Mouse (Mus musculus) intestine, embryonic 14.5 days (tissue): ENCODE data around the gene Slc29a1. TPM values are rescaled to one million over a fixed set of nuclear protein-coding genes. Genes with fewer than 3 reads are reported as not detected.

Experiments
- ATAC-seq: fragments of 200-750 bp; cut with Nextera tagmentation; replicated peaks from 2 replicates; pipeline ENCODE4 v1.8.0; 2017; ENCODE audit warnings: low read depth, moderate number of reproducible peaks, moderate TSS enrichment, moderate library complexity; ENCODE audit not compliant: low FRiP score, low TSS enrichment
- DNase-seq: peaks from one replicate; pipeline ENCODE4 v3.0.0-alpha.2; 2018; ENCODE audit warnings: low spot score
- H3K27ac ChIP-seq: fragments of 300-500 bp; sonication (generic); 2 replicates; pipeline ENCODE4 v1.5.1; 2014; ENCODE audit warnings: low read depth, mild to moderate bottlenecking, control low read depth
- H3K27me3 ChIP-seq: fragments of 300-500 bp; sonication (generic); replicated peaks from 2 replicates; pipeline ENCODE4 v1.6.1; 2014; ENCODE audit warnings: low read length, control low read depth; ENCODE audit not compliant: control insufficient read depth, insufficient read depth
- H3K36me3 ChIP-seq: fragments of 300-500 bp; sonication (generic); 2 replicates; pipeline ENCODE4 v1.6.1; 2014; ENCODE audit warnings: low read length, control low read depth; ENCODE audit not compliant: control insufficient read depth, insufficient read depth
- H3K4me1 ChIP-seq: fragments of 300-500 bp; sonication (generic); replicated peaks from 2 replicates; pipeline ENCODE4 v1.6.1; 2014; ENCODE audit warnings: low read length, control low read depth, mixed read lengths; ENCODE audit not compliant: control insufficient read depth, insufficient read depth
- H3K4me2 ChIP-seq: fragments of 300-500 bp; sonication (generic); 2 replicates; pipeline ENCODE4 v1.6.1; 2014; ENCODE audit warnings: low read length
- H3K4me3 ChIP-seq: fragments of 300-500 bp; sonication (generic); 2 replicates; pipeline ENCODE4 v1.5.1; 2014; ENCODE audit warnings: low read depth, low read length, control low read depth, mixed read lengths
- H3K9ac ChIP-seq: fragments of 300-500 bp; sonication (generic); 2 replicates; pipeline ENCODE4 v1.6.1; 2014; ENCODE audit warnings: mild to moderate bottlenecking, low read length
- H3K9me3 ChIP-seq: fragments of 300-500 bp; sonication (generic); 2 replicates; pipeline ENCODE4 v1.6.1; 2016; ENCODE audit warnings: low read length, control low read depth; ENCODE audit not compliant: control insufficient read depth
- WGBS: fragments of 180-500 bp; shearing (Covaris S2); extraction: QIAGEN DNeasy Blood & Tissue Kit; methylation state at CpG from one replicate; pipeline ENCODE4 v1.1.7; 2014; 5-methylcytosine and 5-hydroxymethylcytosine counted together
- polyA plus RNA-seq: library from polyadenylated mRNA; unstranded; fragments of >200 nt; fragmentation: Nextera tagmentation; extraction: Ambion mirVana; gene quantifications from 2 replicates; pipeline ENCODE4 v1.2.1, GENCODE M21; 2014

The Slc29a1 gene
- polyA plus RNA-seq, 1 experiment from 2014 or later, result 82.7 TPM

GRCm38 (mm10) chr17:45582715-45583355 lies 16.6 kb downstream of the Slc29a1 start:
- ATAC-seq, result no peak
- Histone ChIP-seq H3K27ac (no peak overlapping the region), H3K4me1 (peaks cover 42% of the 10 kb centered on the region), H3K4me3 (no peak overlapping the region), H3K4me2 (no peak overlapping the region), H3K36me3 (peaks cover 6% of the 10 kb centered on the region; the same call in 1 of the 2 replicates), H3K9me3 (peaks cover 4% of the 10 kb centered on the region; the same call in 1 of the 2 replicates), H3K27me3 (no peaks in the 10 kb centered on the region), H3K9ac (no peak overlapping the region)
- 63% methylated on average over 6 of the region's 6 CpGs for WGBS
- DNase-seq, result no peak

GRCm38 (mm10) chr17:45582188-45582587 lies 17.2 kb downstream of the Slc29a1 start:
- H3K9me3 ChIP-seq, result peaks cover 4% of the 10 kb centered on the region; the same call in 1 of the 2 replicates
- no peak overlapping the region for H3K27ac ChIP-seq
- DNase-seq (no peak), ATAC-seq (no peak)
- peaks cover 6% of the 10 kb centered on the region; the same call in 1 of the 2 replicates for H3K36me3 ChIP-seq
- peaks cover 42% of the 10 kb centered on the region for H3K4me1 ChIP-seq
- no peak overlapping the region for H3K4me2 ChIP-seq
- H3K27me3 ChIP-seq, result no peaks in the 10 kb centered on the region
- WGBS, result 90% methylated on average over 6 of the region's 6 CpGs
- no peak overlapping the region for H3K4me3 ChIP-seq
- no peak overlapping the region for H3K9ac ChIP-seq

DNA sequence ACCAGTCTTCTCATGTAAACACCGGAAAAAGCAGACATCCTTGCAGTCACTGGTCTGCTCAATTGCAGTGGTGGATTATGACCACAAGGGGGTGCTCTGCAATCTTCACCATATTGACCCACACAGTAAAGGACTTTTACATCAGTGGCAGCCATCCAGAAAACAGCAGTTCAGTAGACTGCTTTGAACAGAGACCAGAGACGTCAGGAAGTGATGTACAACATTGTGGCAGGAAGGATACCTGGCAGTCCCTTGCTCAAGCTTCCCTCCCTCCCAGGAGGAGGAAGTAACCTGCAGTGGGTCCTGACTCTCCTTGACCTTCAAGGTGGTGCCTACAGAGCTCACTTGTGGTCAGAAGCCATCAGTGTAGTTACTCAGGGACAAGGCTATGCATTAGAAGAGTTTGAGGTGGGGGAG lies 17.8 kb downstream of the Slc29a1 start:
- Histone ChIP-seq H3K27ac (no peak overlapping the region), H3K4me1 (peaks cover 42% of the 10 kb centered on the region), H3K27me3 (no peaks in the 10 kb centered on the region), H3K9me3 (peaks cover 4% of the 10 kb centered on the region; the same call in 1 of the 2 replicates), H3K36me3 (peaks cover 6% of the 10 kb centered on the region; the same call in 1 of the 2 replicates), H3K9ac (no peak overlapping the region), H3K4me3 (no peak overlapping the region), H3K4me2 (no peak overlapping the region)
- DNase-seq (peak; percentile 88), ATAC-seq (no peak; the same call in 1 of the 2 replicates)
- WGBS, result 8% methylated on average over 2 of the region's 2 CpGs

DNA sequence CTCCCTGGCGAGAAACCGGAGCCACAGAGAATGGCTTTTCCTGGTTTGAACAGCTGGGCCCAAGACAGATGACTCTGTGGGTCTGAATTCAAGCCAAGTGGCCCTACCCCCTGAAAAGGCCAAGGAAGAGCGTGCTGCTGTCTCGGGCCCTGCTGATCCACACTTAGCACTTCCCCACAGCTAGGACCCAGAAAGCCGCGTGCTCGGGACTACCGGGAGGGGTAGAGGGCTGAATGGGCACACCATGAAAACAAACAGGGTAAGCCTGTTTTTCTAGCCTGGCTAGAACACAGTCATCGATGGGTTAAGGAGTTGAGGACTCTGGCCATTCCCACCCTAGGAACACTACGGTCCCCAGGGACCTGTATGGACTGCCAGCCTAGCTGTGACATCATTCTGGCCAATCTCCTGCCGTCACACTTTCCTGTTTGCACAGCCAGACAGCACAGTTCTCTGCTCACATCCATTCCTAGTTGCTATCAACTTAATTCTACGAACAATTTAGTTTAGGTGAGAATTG lies 18.4 kb downstream of the Slc29a1 start:
- Histone ChIP-seq H3K27me3 (no peaks in the 10 kb centered on the region), H3K27ac (0 out of 2 replicates have a peak overlapping the region, but pooled peaks have one; percentile 43), H3K9me3 (no peaks in the 10 kb centered on the region), H3K4me2 (peak overlapping the region; percentile 3; the same call in 1 of the 2 replicates), H3K36me3 (peaks cover under 1% of the 10 kb centered on the region; the same call in 1 of the 2 replicates), H3K4me1 (peaks cover 41% of the 10 kb centered on the region), H3K4me3 (no peak overlapping the region), H3K9ac (no peak overlapping the region)
- WGBS, result 30% methylated on average over 12 of the region's 12 CpGs
- DNase-seq, result no peak
- ATAC-seq, result no peak

GRCm38 (mm10) chr17:45579554-45579953 lies 19.9 kb downstream of the Slc29a1 start:
- DNase-seq, result no peak
- no peak overlapping the region for H3K4me2 ChIP-seq
- ATAC-seq, result no peak
- no peaks in the 10 kb centered on the region for H3K27me3 ChIP-seq
- 82% methylated on average over 4 of the region's 4 CpGs for WGBS
- no peak overlapping the region for H3K4me3 ChIP-seq
- H3K9ac ChIP-seq, result no peak overlapping the region
- no peaks in the 10 kb centered on the region for H3K36me3 ChIP-seq
- no peak overlapping the region for H3K27ac ChIP-seq
- H3K9me3 ChIP-seq, result no peaks in the 10 kb centered on the region
- peaks cover 32% of the 10 kb centered on the region for H3K4me1 ChIP-seq

GRCm38 (mm10) chr17:45578843-45579242 lies 20.6 kb downstream of the Slc29a1 start:
- Histone ChIP-seq H3K27ac (no peak overlapping the region), H3K36me3 (no peaks in the 10 kb centered on the region), H3K9me3 (no peaks in the 10 kb centered on the region), H3K4me3 (no peak overlapping the region), H3K4me1 (peaks cover 28% of the 10 kb centered on the region), H3K27me3 (no peaks in the 10 kb centered on the region), H3K4me2 (no peak overlapping the region), H3K9ac (no peak overlapping the region)
- ATAC-seq (no peak), DNase-seq (no peak)
- 81% methylated on average over 7 of the region's 7 CpGs for WGBS

DNA sequence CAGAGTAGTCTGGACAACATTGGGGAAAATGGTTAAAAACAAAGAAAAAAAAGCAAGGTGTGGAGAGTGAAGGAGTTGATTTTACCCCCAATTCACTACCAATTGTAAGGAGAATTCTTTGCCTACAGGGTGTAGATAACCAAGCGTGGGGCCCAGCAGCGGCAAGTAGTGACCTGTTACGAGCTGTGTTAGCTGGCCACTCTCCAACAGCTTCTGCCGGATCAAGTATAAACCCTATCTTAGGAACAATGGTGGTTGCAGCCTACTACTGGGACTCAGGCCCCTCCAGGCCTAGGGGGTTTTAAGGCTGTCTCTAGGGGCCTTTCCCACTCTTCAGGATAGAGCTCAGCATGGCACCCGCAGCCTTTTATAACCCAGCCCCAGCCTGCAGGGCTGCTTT lies 21.2 kb downstream of the Slc29a1 start:
- Histone ChIP-seq H3K4me3 (no peak overlapping the region), H3K9ac (no peak overlapping the region), H3K27ac (peak overlapping the region; percentile 11; the same call in 1 of the 2 replicates), H3K27me3 (no peaks in the 10 kb centered on the region), H3K9me3 (no peaks in the 10 kb centered on the region), H3K4me1 (peaks cover 23% of the 10 kb centered on the region), H3K36me3 (no peaks in the 10 kb centered on the region), H3K4me2 (no peak overlapping the region)
- ATAC-seq, result no peak
- WGBS, result 70% methylated on average over 5 of the region's 5 CpGs
- DNase-seq, result no peak

GRCm38 (mm10) chr17:45575123-45575897 lies 24.1 kb downstream of the Slc29a1 start:
- no peak for DNase-seq
- H3K27me3 ChIP-seq, result no peaks in the 10 kb centered on the region
- WGBS, result 88% methylated on average over 8 of the region's 8 CpGs
- H3K4me2 ChIP-seq, result peak overlapping the region; percentile 90; the same call in 1 of the 2 replicates
- ATAC-seq, result no peak
- no peak overlapping the region for H3K4me3 ChIP-seq
- peaks cover 20% of the 10 kb centered on the region for H3K4me1 ChIP-seq
- H3K9me3 ChIP-seq, result no peaks in the 10 kb centered on the region
- peak overlapping the region; percentile 98 for H3K27ac ChIP-seq
- no peak overlapping the region; the same call in 1 of the 2 replicates for H3K9ac ChIP-seq
- H3K36me3 ChIP-seq, result peaks cover 18% of the 10 kb centered on the region
